In genomic region chr8:47847161-47847560, GRCm38 (mm10) we compare ENCODE assay signal across 24 mouse cellular contexts. TPM values are rescaled to one million over a fixed set of nuclear protein-coding genes. Genes with fewer than 3 reads are reported as not detected.
"Had no signal": no experiment of that assay in that cellular context is flagged by ENCODE, and none has a peak within 500 bp of the region (broad histone marks: within the 10 kb centered on the region; RNA-seq: fewer than 3 reads in every experiment).

No protein-coding gene starts in this region.

- H3K4me1 ChIP-seq: liver, embryonic 15.5 days; midbrain, embryonic 12.5 days; midbrain, embryonic 15.5 days; neural tube, embryonic 12.5 days had no signal

- H3K4me3 ChIP-seq: liver, embryonic 15.5 days; megakaryocyte, embryonic 14.5 days; midbrain, embryonic 12.5 days; midbrain, embryonic 15.5 days; neural tube, embryonic 12.5 days; stomach, embryonic 15.5 days had no signal

- H3K4me2 ChIP-seq: liver, embryonic 15.5 days; midbrain, embryonic 12.5 days; midbrain, embryonic 15.5 days; neural tube, embryonic 12.5 days; stomach, embryonic 15.5 days had no signal

- H3K9me3 ChIP-seq: liver, embryonic 15.5 days; megakaryocyte, embryonic 14.5 days; midbrain, embryonic 12.5 days; midbrain, embryonic 15.5 days; neural tube, embryonic 12.5 days; stomach, embryonic 15.5 days had no signal

- H3K36me3 ChIP-seq: midbrain, embryonic 15.5 days had no signal

- H3K27me3 ChIP-seq: liver, embryonic 15.5 days; megakaryocyte, embryonic 14.5 days; midbrain, embryonic 12.5 days; midbrain, embryonic 15.5 days; neural tube, embryonic 12.5 days; stomach, embryonic 15.5 days had no signal

- H3K27ac ChIP-seq: liver, embryonic 15.5 days; macrophage; midbrain, embryonic 12.5 days; midbrain, embryonic 15.5 days; neural tube, embryonic 12.5 days; stomach, embryonic 15.5 days; stomach, postnatal 0 days had no signal

- ATAC-seq: liver, postnatal 0 days; midbrain, embryonic 15.5 days had no signal

- H3K9ac ChIP-seq: liver, embryonic 15.5 days; liver, postnatal 0 days; midbrain, embryonic 12.5 days; midbrain, embryonic 15.5 days; neural tube, embryonic 12.5 days; stomach, embryonic 15.5 days had no signal

- DNase-seq: liver, postnatal 0 days; lung, adult 2 months; lung, postnatal 10 days; lung, postnatal 36 days; right cerebral cortex, postnatal 14 days; thymus, adult 2 months; thymus, postnatal 25 days; thymus, postnatal 4 days had no signal

RNA-seq across cellular contexts. Expression of gene Cldn22, which starts 22.9 kb away (rescaled TPM):
- total RNA-seq: megakaryocyte progenitor cell, adult 5-6 weeks; midbrain, postnatal 0 days; monocyte, adult 5-6 weeks; neutrophil, adult 5-6 weeks had no signal
- polyA plus RNA-seq: liver, embryonic 15.5 days; liver, postnatal 0 days; lung, embryonic 16.5 days; macrophage; midbrain, embryonic 12.5 days; midbrain, embryonic 15.5 days; midbrain, postnatal 0 days; neural tube, embryonic 12.5 days; neural tube, embryonic 14.5 days; stomach, embryonic 15.5 days; stomach, postnatal 0 days had no signal

RNA-seq across cellular contexts. Expression of gene Cldn24, which starts 25.2 kb away (rescaled TPM):
- total RNA-seq: megakaryocyte progenitor cell, adult 5-6 weeks; midbrain, postnatal 0 days; monocyte, adult 5-6 weeks; neutrophil, adult 5-6 weeks had no signal
- polyA plus RNA-seq: liver, embryonic 15.5 days; liver, postnatal 0 days; lung, adult 2 months; lung, embryonic 16.5 days; macrophage; midbrain, embryonic 12.5 days; midbrain, embryonic 15.5 days; midbrain, postnatal 0 days; neural tube, embryonic 12.5 days; neural tube, embryonic 14.5 days; spleen, adult 2 months; stomach, embryonic 15.5 days; stomach, postnatal 0 days; thymus, adult 2 months; urinary bladder, adult 2 months had no signal
